Mouse (Mus musculus) hindbrain, embryonic 16.5 days (tissue): ENCODE results near the gene Zfp207. TPM values are rescaled to one million over a fixed set of nuclear protein-coding genes. Genes with fewer than 3 reads are reported as not detected.
A peak's percentile ranks its signal among the peaks of the same experiment; 100 is the strongest.

Experiments used
- ATAC-seq: fragments of 200-750 bp; cut with Nextera tagmentation; 2 replicates; pipeline ENCODE4 v1.8.0; 2017; ENCODE audit warnings: moderate TSS enrichment, moderate library complexity
- H3K27ac ChIP-seq: fragments of 300-500 bp; sonication (generic); 2 replicates; pipeline ENCODE4 v1.5.1; 2014; ENCODE audit warnings: low read depth, mild to moderate bottlenecking, control low read depth, low read length, moderate library complexity
- H3K27me3 ChIP-seq: fragments of 300-500 bp; sonication (generic); replicated peaks from 2 replicates; pipeline ENCODE4 v1.6.1; 2014; ENCODE audit warnings: low read length; ENCODE audit not compliant: control insufficient read depth, insufficient read depth
- H3K36me3 ChIP-seq: fragments of 300-500 bp; sonication (generic); 2 replicates; pipeline ENCODE4 v1.6.1; 2014; ENCODE audit warnings: mild to moderate bottlenecking, low read length, moderate library complexity, mixed read lengths; ENCODE audit not compliant: control insufficient read depth, insufficient read depth
- H3K4me1 ChIP-seq: fragments of 300-500 bp; sonication (generic); 2 replicates; pipeline ENCODE4 v1.6.1; 2014; ENCODE audit warnings: low read depth, low read length; ENCODE audit not compliant: control insufficient read depth, insufficient read depth
- H3K4me2 ChIP-seq: fragments of 300-500 bp; sonication (generic); 2 replicates; pipeline ENCODE4 v1.6.1; 2014; ENCODE audit warnings: mild to moderate bottlenecking, low read length, control low read depth, moderate library complexity
- H3K4me3 ChIP-seq: fragments of 300-500 bp; sonication (generic); 2 replicates; pipeline ENCODE4 v1.5.1; 2014; ENCODE audit warnings: mild to moderate bottlenecking, low read length, control low read depth, moderate library complexity
- H3K9ac ChIP-seq: fragments of 300-500 bp; sonication (generic); 2 replicates; pipeline ENCODE4 v1.6.1; 2014; ENCODE audit warnings: low read depth, mild to moderate bottlenecking, control low read depth, low read length, moderate library complexity
- H3K9me3 ChIP-seq: fragments of 300-500 bp; sonication (generic); 2 replicates; pipeline ENCODE4 v1.6.1; 2014; ENCODE audit warnings: mild to moderate bottlenecking, low read length, moderate library complexity; ENCODE audit not compliant: control insufficient read depth
- WGBS: fragments of 180-500 bp; shearing (Covaris S2); extraction: QIAGEN DNeasy Blood & Tissue Kit; methylation state at CpG from one replicate; pipeline ENCODE4 v1.1.7; 2014; 5-methylcytosine and 5-hydroxymethylcytosine counted together
- polyA plus RNA-seq: library from polyadenylated mRNA; unstranded; fragments of >200 nt; fragmentation: Nextera tagmentation; extraction: Ambion mirVana; gene quantifications from 2 replicates; pipeline ENCODE4 v1.2.1, GENCODE M21; 2015

Zfp207 gene
- 159 and 176 TPM in 2 replicates for polyA plus RNA-seq

DNA sequence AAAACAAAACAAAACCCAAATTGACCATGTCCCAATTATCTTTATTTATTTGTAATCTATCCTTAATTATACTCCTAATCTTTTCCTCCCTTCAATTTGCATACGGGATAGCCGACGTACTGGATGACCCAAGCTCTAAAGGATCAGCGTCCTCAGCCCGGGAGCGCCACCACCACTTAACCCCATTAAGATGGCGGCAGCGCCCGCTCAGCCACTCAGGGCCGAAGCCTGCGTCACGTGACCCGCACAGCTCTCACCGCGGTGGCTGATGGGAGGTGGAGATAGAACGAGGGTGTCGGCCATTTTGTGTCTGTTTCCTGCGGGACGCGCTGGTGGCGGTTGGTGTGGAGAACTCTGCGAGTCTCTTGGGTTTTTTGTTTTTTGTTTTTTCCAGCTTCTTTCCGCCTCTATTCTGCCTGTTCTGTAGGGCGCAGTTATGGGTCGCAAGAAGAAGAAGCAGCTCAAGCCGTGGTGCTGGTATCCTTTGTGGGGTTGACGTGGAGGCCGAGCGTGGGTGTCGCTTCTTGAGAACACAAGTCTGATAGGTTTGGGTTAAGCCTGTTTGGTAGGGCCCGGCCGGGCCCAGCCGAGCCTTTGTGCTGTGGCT is at the start of gene Zfp207:
Gene Zfp207, plus strand, starts transcription at position 261 of the 607 bp plus-strand sequence.
- Histone ChIP-seq H3K9ac (peak within 1 kb of the TSS; percentile 86), H3K4me3 (peak within 1 kb of the TSS; percentile 90), H3K9me3 (no peaks in the 10 kb centered on the region), H3K27ac (peak within 1 kb of the TSS; percentile 94), H3K4me2 (peak within 1 kb of the TSS; percentile 97), H3K27me3 (no peaks in the 10 kb centered on the region), H3K36me3 (peaks cover 3% of the 10 kb centered on the region), H3K4me1 (peaks cover 31% of the 10 kb centered on the region)
- ATAC-seq: peak; percentile 95
- under 1% methylated on average over 33 of the region's 33 CpGs for WGBS

DNA sequence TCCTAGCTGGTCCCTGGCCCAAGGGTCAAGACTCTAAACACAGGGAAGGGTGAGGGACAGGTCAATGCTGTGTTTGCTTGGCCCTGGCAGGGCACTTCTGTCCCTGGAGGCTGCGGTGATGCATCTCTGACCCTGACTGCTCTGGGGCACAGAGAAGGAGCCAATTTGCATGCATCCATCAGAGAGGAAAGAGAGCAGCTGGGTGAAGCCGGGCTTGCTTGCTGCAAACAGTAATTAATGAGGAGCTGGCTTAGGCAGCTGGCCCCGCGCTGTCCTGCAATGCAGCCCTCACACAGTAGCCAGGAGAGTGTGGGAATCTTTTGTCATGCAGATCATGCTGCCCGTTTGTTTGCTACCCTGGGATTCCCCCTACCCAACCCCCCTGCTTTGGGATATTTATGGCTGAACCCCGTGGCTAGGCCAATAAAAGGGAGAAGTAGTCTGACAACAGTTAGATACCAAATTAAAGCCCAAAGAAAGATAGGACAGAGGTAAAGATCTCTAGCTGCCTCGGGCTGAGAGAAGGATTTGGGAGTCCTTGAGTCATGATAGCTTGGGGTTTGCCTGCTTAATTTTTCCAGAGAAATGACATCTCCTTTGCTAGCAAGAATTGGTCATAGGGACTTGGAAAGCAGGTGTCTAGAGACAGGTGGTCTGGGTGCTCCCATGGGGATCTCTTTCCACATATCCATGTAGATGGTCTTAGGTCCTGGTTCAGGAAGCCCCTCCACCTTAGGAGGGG is 47.3 kb upstream of the Zfp207 start:
- H3K4me2 ChIP-seq: no peak overlapping the region
- H3K4me3 ChIP-seq: no peak overlapping the region
- peak; percentile 89 for ATAC-seq
- WGBS: 2% methylated on average over 7 of the region's 7 CpGs
- H3K9ac ChIP-seq: no peak overlapping the region
- H3K27ac ChIP-seq: 0 out of 2 replicates have a peak overlapping the region, but pooled peaks have one; percentile 9
- H3K9me3 ChIP-seq: no peaks in the 10 kb centered on the region
- peaks cover 9% of the 10 kb centered on the region for H3K4me1 ChIP-seq
- no peaks in the 10 kb centered on the region for H3K27me3 ChIP-seq
- H3K36me3 ChIP-seq: no peaks in the 10 kb centered on the region

DNA sequence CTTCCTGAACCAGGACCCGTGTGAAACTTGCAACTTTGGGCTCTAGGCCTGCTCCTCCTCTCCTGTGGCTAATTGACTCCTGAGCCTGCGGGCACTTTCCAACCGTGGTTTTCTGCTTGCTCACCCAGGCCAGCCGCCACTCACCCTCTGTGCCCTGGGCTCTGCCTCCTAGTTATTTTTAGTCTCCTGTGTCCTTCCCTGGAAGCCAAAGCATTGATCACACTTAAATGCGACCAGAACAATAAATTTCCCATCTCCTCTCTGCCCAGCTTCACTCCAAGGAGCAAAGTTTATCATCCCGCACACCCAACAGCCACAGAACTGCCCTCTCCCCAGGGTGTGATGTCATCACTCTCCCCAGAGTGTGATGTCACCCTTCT is 46.7 kb upstream of the Zfp207 start:
- ATAC-seq: no peak
- Histone ChIP-seq H3K4me1 (peaks cover 9% of the 10 kb centered on the region), H3K4me3 (no peak overlapping the region), H3K9me3 (no peaks in the 10 kb centered on the region), H3K27me3 (no peaks in the 10 kb centered on the region), H3K36me3 (no peaks in the 10 kb centered on the region), H3K27ac (0 out of 2 replicates have a peak overlapping the region, but pooled peaks have one; percentile 9), H3K4me2 (no peak overlapping the region), H3K9ac (no peak overlapping the region)
- 10% methylated on average over 6 of the region's 6 CpGs for WGBS

DNA sequence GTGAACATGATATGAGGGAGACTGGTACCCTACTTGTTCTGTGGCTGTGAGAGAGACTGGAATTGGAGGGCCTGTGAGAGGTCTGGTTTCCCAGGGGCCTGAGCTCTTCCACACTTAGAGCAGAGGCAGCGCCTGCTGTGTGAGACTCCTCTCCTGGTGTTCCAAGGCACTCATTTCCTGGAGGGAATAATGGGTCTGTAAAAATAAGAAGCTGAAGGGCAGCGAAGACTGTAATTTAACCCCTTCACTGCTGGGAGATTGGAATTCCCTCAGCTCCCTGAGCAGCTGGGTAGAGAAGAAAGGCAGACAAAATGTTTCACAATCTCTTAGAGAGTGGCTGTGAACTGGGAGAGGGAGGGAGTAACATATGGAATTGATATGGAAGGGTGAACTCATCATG is 40.6 kb upstream of the Zfp207 start:
- Histone ChIP-seq H3K27me3 (no peaks in the 10 kb centered on the region), H3K9me3 (no peaks in the 10 kb centered on the region), H3K9ac (no peak overlapping the region), H3K36me3 (no peaks in the 10 kb centered on the region), H3K4me1 (no peaks in the 10 kb centered on the region), H3K27ac (peak overlapping the region; percentile 44; the same call in 1 of the 2 replicates), H3K4me2 (no peak overlapping the region), H3K4me3 (no peak overlapping the region)
- WGBS: 10% methylated on average over 2 of the region's 2 CpGs
- ATAC-seq: no peak

DNA sequence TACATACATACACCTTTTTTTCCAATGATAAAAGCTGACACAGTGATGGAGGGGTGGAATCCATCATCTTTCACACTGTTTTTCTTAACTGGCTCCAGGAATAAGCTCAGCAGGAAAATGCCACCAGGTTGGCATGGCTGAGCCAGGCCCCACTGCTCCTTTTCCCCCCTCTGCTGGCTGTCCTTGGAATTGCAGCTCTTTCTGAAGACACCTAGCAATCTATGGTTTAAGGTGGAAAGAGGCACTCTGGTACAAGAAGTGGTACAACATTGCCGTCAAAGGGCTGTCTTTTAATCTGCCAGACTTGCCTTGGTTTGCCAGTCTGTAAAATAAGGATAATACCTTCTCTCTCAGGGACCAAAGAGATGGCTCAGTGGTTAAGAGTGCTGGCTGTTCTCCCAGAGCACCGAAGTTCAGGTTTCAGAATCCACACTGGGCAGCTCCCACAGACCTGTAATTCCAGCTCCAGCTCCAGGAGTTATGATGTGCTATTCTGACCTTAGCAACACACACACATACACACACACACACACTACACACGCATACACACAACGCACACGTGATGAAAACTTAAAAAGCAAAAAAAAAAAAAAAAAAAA is 31.1 kb upstream of the Zfp207 start:
- Histone ChIP-seq H3K4me3 (no peak overlapping the region), H3K4me1 (no peaks in the 10 kb centered on the region), H3K9ac (no peak overlapping the region), H3K9me3 (no peaks in the 10 kb centered on the region), H3K27ac (no peak overlapping the region), H3K36me3 (no peaks in the 10 kb centered on the region; the same call in 1 of the 2 replicates), H3K27me3 (no peaks in the 10 kb centered on the region), H3K4me2 (no peak overlapping the region)
- peak; percentile 52; the same call in 1 of the 2 replicates for ATAC-seq
- WGBS: 72% methylated on average over 5 of the region's 5 CpGs

DNA sequence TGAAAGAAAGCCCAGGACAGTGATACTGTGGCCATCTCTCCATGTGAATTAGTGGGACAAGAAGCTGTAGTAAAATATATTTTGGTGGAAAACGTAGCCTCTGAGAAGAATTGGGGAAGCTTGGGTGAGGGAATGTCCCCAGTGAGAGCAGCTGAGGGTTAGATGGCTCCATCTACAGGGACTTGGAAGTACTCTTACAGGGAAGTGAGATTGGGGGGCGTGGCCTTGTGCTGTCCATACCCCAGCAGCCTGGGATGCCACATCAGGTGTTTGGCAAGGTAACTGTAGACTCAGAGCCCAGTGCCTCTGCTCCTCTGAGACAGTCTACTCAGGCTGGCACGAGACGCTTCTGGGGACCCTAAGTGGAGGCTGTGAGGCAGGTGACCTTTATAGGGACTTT is 28.2 kb upstream of the Zfp207 start:
- Histone ChIP-seq H3K27ac (no peak overlapping the region), H3K36me3 (no peaks in the 10 kb centered on the region; the same call in 1 of the 2 replicates), H3K4me1 (no peaks in the 10 kb centered on the region), H3K4me2 (no peak overlapping the region), H3K9me3 (no peaks in the 10 kb centered on the region), H3K27me3 (no peaks in the 10 kb centered on the region), H3K9ac (no peak overlapping the region), H3K4me3 (no peak overlapping the region)
- 40% methylated on average over 4 of the region's 4 CpGs for WGBS
- ATAC-seq: no peak

DNA sequence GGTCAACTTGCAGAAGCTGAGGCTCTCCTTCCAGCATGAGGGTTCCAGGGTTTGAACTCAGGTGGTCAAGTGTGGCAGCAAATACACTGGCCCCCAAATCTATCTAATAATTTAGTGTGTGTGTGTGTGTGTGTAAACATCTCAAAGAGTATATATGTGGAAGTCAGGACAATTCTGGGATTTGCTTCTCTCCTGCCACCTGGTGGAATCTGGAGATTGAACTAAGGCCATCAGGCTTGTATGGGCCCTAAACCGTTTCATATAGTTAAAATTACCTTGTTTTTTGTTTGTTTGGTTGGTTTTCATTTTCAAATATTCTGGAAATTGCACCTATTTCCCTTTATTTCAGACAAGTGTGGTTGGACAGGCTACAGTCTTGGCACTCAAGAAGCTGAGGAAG is 14.1 kb upstream of the Zfp207 start:
- H3K9me3 ChIP-seq: no peaks in the 10 kb centered on the region
- H3K27ac ChIP-seq: no peak overlapping the region
- H3K4me1 ChIP-seq: no peaks in the 10 kb centered on the region
- no peaks in the 10 kb centered on the region for H3K27me3 ChIP-seq
- no peak for ATAC-seq
- H3K4me2 ChIP-seq: no peak overlapping the region
- H3K9ac ChIP-seq: no peak overlapping the region
- WGBS: 67% methylated on average over 1 of the region's 1 CpGs
- H3K4me3 ChIP-seq: no peak overlapping the region
- peaks cover 12% of the 10 kb centered on the region; the same call in 1 of the 2 replicates for H3K36me3 ChIP-seq

DNA sequence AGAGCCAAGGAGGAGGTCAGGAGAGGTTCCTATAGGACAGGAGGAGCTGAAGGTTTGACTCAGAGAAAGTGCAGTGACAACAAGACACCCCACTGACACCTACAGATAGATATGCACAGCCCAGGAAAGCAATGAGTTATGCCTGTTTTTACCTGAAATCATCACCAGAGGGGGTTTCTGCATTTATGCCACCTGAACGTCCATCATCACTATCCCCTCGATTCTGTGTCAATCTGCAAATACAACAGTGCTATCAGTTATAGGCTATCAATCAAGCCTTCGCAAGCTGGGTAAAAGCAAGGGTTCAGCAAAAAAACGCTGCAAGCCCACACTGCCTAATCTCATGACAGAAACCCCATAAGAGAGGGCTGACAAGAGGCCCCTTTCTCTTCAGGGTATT is 6.4 kb upstream of the Zfp207 start:
- ATAC-seq: no peak
- H3K27ac ChIP-seq: no peak overlapping the region
- H3K9me3 ChIP-seq: no peaks in the 10 kb centered on the region
- H3K9ac ChIP-seq: no peak overlapping the region
- WGBS: 62% methylated on average over 4 of the region's 4 CpGs
- no peaks in the 10 kb centered on the region; the same call in 1 of the 2 replicates for H3K36me3 ChIP-seq
- H3K4me1 ChIP-seq: peaks cover 7% of the 10 kb centered on the region; the same call in 1 of the 2 replicates
- H3K27me3 ChIP-seq: no peaks in the 10 kb centered on the region
- H3K4me3 ChIP-seq: no peak overlapping the region
- no peak overlapping the region; the same call in 1 of the 2 replicates for H3K4me2 ChIP-seq
